Mouse (Mus musculus) hindbrain, embryonic 16.5 days (tissue): Measurements from ENCODE around the gene Mctp1. TPM values are rescaled to one million over a fixed set of nuclear protein-coding genes. Genes with fewer than 3 reads are reported as not detected.
"Not testable (repeated sequence)": the region's sequence is repeated elsewhere in the genome, so short reads cannot be mapped to it uniquely, and the experiment has no call there.

Experiments used
- ATAC-seq: fragments of 200-750 bp; cut with Nextera tagmentation; 2 replicates; pipeline ENCODE4 v1.8.0; 2017; ENCODE audit warnings: moderate TSS enrichment, moderate library complexity
- H3K27ac ChIP-seq: fragments of 300-500 bp; sonication (generic); 2 replicates; pipeline ENCODE4 v1.5.1; 2014; ENCODE audit warnings: low read depth, mild to moderate bottlenecking, control low read depth, low read length, moderate library complexity
- H3K27me3 ChIP-seq: fragments of 300-500 bp; sonication (generic); replicated peaks from 2 replicates; pipeline ENCODE4 v1.6.1; 2014; ENCODE audit warnings: low read length; ENCODE audit not compliant: control insufficient read depth, insufficient read depth
- H3K36me3 ChIP-seq: fragments of 300-500 bp; sonication (generic); 2 replicates; pipeline ENCODE4 v1.6.1; 2014; ENCODE audit warnings: mild to moderate bottlenecking, low read length, moderate library complexity, mixed read lengths; ENCODE audit not compliant: control insufficient read depth, insufficient read depth
- H3K4me1 ChIP-seq: fragments of 300-500 bp; sonication (generic); 2 replicates; pipeline ENCODE4 v1.6.1; 2014; ENCODE audit warnings: low read depth, low read length; ENCODE audit not compliant: control insufficient read depth, insufficient read depth
- H3K4me2 ChIP-seq: fragments of 300-500 bp; sonication (generic); 2 replicates; pipeline ENCODE4 v1.6.1; 2014; ENCODE audit warnings: mild to moderate bottlenecking, low read length, control low read depth, moderate library complexity
- H3K4me3 ChIP-seq: fragments of 300-500 bp; sonication (generic); 2 replicates; pipeline ENCODE4 v1.5.1; 2014; ENCODE audit warnings: mild to moderate bottlenecking, low read length, control low read depth, moderate library complexity
- H3K9ac ChIP-seq: fragments of 300-500 bp; sonication (generic); 2 replicates; pipeline ENCODE4 v1.6.1; 2014; ENCODE audit warnings: low read depth, mild to moderate bottlenecking, control low read depth, low read length, moderate library complexity
- H3K9me3 ChIP-seq: fragments of 300-500 bp; sonication (generic); 2 replicates; pipeline ENCODE4 v1.6.1; 2014; ENCODE audit warnings: mild to moderate bottlenecking, low read length, moderate library complexity; ENCODE audit not compliant: control insufficient read depth
- WGBS: fragments of 180-500 bp; shearing (Covaris S2); extraction: QIAGEN DNeasy Blood & Tissue Kit; methylation state at CpG from one replicate; pipeline ENCODE4 v1.1.7; 2014; 5-methylcytosine and 5-hydroxymethylcytosine counted together
- polyA plus RNA-seq: library from polyadenylated mRNA; unstranded; fragments of >200 nt; fragmentation: Nextera tagmentation; extraction: Ambion mirVana; gene quantifications from 2 replicates; pipeline ENCODE4 v1.2.1, GENCODE M21; 2015

The Mctp1 gene
- polyA plus RNA-seq, 1 experiment from 2014 or later = 4.1 TPM

GRCm38 (mm10) chr13:76896457-76896790 is 512.1 kb downstream of the Mctp1 start:
- no peaks in the 10 kb centered on the region for H3K4me1 ChIP-seq
- no peak overlapping the region for H3K4me3 ChIP-seq
- no peaks in the 10 kb centered on the region for H3K9me3 ChIP-seq
- no peak for ATAC-seq
- no peaks in the 10 kb centered on the region for H3K27me3 ChIP-seq
- no peak overlapping the region for H3K4me2 ChIP-seq
- WGBS = 85% methylated on average over 1 of the region's 1 CpGs
- no peak overlapping the region for H3K27ac ChIP-seq
- H3K9ac ChIP-seq = no peak overlapping the region
- no peaks in the 10 kb centered on the region for H3K36me3 ChIP-seq

DNA sequence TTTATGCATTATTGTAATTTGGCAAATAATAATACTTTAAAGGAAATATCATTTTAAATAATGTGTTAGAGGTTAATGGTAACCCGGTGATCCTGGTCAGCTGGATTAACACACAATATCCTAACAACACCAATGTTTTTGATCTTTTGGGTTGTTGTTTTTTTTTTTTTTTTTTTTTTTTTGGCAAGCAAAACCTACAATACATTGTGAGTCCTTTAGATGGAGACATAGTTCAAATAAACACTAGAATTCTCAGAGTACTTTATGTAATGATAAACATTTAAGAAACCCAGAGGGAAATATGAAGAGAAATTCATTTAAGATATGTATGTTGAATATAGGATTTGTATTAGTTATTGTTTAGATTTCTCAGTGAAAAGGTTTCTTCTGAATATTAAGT is 534.0 kb downstream of the Mctp1 start:
- H3K36me3 ChIP-seq = no peaks in the 10 kb centered on the region
- 86% methylated on average over 1 of the region's 1 CpGs for WGBS
- no peak overlapping the region for H3K27ac ChIP-seq
- ATAC-seq = no peak
- H3K27me3 ChIP-seq = no peaks in the 10 kb centered on the region
- H3K9ac ChIP-seq = no peak overlapping the region
- H3K4me1 ChIP-seq = no peaks in the 10 kb centered on the region
- H3K4me3 ChIP-seq = no peak overlapping the region
- H3K9me3 ChIP-seq = no peaks in the 10 kb centered on the region
- no peak overlapping the region for H3K4me2 ChIP-seq

DNA sequence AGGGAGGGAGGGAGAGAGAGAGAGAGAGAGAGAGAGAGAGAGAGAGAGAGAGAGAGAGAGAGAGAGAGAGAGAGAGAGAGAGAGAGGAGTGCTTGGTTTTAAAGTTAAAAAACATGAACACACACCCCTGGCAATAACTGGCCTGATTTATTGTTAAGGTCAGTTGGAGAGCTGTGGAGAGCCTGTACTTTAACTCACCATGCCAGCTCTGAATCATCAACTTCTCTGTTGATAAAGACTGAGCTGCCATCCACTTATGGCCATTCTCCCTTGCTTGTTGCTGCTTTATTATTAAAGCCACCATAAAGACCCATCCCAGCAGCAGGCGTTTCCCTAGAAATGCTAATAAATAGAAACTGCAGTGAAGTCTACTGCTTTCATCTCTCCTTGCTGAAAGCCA is 542.5 kb downstream of the Mctp1 start:
- 68% methylated on average over 1 of the region's 1 CpGs for WGBS
- no peak overlapping the region for H3K27ac ChIP-seq

GRCm38 (mm10) chr13:76927875-76928440 is 543.6 kb downstream of the Mctp1 start:
- Histone ChIP-seq H3K9ac (no peak overlapping the region), H3K4me3 (no peak overlapping the region), H3K9me3 (no peaks in the 10 kb centered on the region), H3K36me3 (no peaks in the 10 kb centered on the region), H3K4me1 (no peaks in the 10 kb centered on the region), H3K27ac (no peak overlapping the region), H3K27me3 (no peaks in the 10 kb centered on the region), H3K4me2 (no peak overlapping the region)
- 55% methylated on average over 5 of the region's 5 CpGs for WGBS
- ATAC-seq = no peak

More for the DNA sequence above, 542.5 kb downstream of the Mctp1 start:
- H3K27me3 ChIP-seq = no peaks in the 10 kb centered on the region
- no peak overlapping the region for H3K4me2 ChIP-seq
- H3K4me3 ChIP-seq = no peak overlapping the region
- no peaks in the 10 kb centered on the region for H3K36me3 ChIP-seq
- no peak overlapping the region for H3K9ac ChIP-seq
- no peaks in the 10 kb centered on the region for H3K4me1 ChIP-seq
- ATAC-seq = no peak
- no peaks in the 10 kb centered on the region for H3K9me3 ChIP-seq

DNA sequence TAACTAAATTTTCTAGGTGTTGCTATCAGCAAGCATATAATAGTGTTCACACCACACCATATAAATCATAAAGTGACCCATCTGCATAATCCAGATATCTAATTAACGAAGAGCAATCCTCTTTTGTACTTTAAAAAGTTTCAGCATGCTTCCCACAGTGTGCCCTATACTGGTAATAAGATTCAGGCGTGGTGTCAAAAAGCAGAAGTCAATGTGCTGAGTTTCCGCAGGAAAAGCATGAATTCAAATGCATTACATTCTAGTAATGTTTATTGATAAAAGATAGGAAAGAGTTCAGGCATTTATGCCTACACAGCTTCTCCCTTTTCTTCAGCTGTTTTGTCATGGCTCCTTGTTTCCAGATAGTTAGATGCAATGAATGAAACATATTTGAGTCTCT is 544.8 kb downstream of the Mctp1 start:
- H3K9ac ChIP-seq = no peak overlapping the region
- H3K36me3 ChIP-seq = no peaks in the 10 kb centered on the region
- 89% methylated on average over 3 of the region's 3 CpGs for WGBS
- H3K4me2 ChIP-seq = no peak overlapping the region
- ATAC-seq = no peak
- H3K9me3 ChIP-seq = no peaks in the 10 kb centered on the region
- H3K27me3 ChIP-seq = no peaks in the 10 kb centered on the region
- no peak overlapping the region for H3K4me3 ChIP-seq
- H3K27ac ChIP-seq = no peak overlapping the region
- H3K4me1 ChIP-seq = no peaks in the 10 kb centered on the region

GRCm38 (mm10) chr13:76932933-76933332 is 548.6 kb downstream of the Mctp1 start:
- Histone ChIP-seq H3K4me1 (no peaks in the 10 kb centered on the region), H3K9ac (no peak overlapping the region), H3K9me3 (no peaks in the 10 kb centered on the region), H3K36me3 (no peaks in the 10 kb centered on the region), H3K4me3 (no peak overlapping the region), H3K27ac (no peak overlapping the region), H3K4me2 (no peak overlapping the region), H3K27me3 (no peaks in the 10 kb centered on the region)
- ATAC-seq = no peak
- WGBS = 68% methylated on average over 5 of the region's 5 CpGs

DNA sequence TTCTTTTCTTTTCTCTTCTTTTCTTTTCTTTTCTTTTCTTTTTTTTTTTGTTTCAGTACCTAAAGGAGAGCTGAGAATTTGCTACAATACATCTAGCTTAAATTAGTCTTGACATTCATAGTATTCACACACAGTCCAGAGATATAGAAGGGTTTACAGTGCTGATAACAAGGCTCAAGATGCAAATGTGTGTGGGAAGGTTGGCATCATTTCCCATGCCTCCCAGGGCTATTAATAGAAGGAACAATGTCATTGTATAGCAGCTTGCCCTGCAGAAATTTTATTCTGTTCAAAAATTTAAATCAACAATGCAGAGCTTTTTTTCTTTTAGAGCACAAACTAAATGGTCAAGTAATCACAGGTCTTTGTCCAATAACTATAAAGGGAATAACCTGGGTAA is 564.9 kb downstream of the Mctp1 start:
- no peaks in the 10 kb centered on the region for H3K27me3 ChIP-seq
- no peak overlapping the region for H3K27ac ChIP-seq
- H3K4me2 ChIP-seq = no peak overlapping the region
- no peaks in the 10 kb centered on the region for H3K9me3 ChIP-seq
- no peaks in the 10 kb centered on the region for H3K4me1 ChIP-seq
- ATAC-seq = no peak
- H3K4me3 ChIP-seq = no peak overlapping the region
- H3K36me3 ChIP-seq = no peaks in the 10 kb centered on the region
- no peak overlapping the region for H3K9ac ChIP-seq

DNA sequence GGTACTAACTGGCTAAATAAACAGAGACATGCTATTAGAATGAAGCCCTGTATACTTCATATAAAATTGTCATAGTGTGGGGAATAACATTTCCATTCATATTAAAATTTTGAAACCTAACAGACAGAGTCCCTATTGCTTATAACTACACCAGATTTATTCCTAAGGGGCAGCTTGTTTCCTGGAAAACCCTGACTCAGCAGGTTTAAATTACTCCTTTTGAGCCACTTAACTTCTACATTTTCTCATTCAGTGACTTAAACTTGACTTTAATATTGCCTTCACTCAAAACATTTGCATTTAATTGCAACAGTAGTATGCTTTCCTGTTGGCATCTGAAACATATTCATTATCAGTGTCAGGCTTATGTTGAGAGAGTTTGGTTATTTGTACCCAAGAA is 583.3 kb downstream of the Mctp1 start:
- no peaks in the 10 kb centered on the region for H3K27me3 ChIP-seq
- no peaks in the 10 kb centered on the region for H3K4me1 ChIP-seq
- H3K27ac ChIP-seq = no peak overlapping the region
- no peak for ATAC-seq
- H3K36me3 ChIP-seq = no peaks in the 10 kb centered on the region
- H3K9ac ChIP-seq = no peak overlapping the region
- no peaks in the 10 kb centered on the region for H3K9me3 ChIP-seq
- no peak overlapping the region for H3K4me2 ChIP-seq
- H3K4me3 ChIP-seq = no peak overlapping the region

DNA sequence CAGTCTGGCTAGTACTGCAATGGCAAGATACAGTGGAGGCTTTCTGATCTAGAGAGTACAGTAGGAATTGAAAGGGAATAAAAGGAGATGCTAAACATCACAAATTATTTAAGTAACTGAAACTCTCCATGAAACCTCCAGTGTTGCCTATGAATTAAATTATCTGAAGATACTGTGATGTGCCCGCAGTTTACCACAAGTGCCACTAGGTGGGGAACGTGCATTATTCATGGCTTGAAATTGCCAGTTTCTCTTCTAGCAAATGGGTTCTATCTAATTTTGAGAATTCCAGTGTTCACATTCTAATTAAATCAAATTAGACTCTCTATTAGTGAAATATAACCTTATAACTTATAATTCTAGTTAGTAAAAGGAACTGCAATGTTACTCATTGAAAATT is 585.1 kb downstream of the Mctp1 start:
- no peak overlapping the region for H3K9ac ChIP-seq
- ATAC-seq = peak; percentile 69; the same call in 1 of the 2 replicates
- no peak overlapping the region for H3K4me2 ChIP-seq
- no peaks in the 10 kb centered on the region for H3K4me1 ChIP-seq
- H3K27ac ChIP-seq = no peak overlapping the region
- no peak overlapping the region for H3K4me3 ChIP-seq
- no peaks in the 10 kb centered on the region for H3K9me3 ChIP-seq
- 3% methylated on average over 2 of the region's 2 CpGs for WGBS
- no peaks in the 10 kb centered on the region for H3K36me3 ChIP-seq
- H3K27me3 ChIP-seq = no peaks in the 10 kb centered on the region

GRCm38 (mm10) chr13:76971046-76971445 is 586.7 kb downstream of the Mctp1 start:
- not testable (repeated sequence) for H3K4me3 ChIP-seq, H3K9me3 ChIP-seq, ATAC-seq, H3K4me1 ChIP-seq, H3K4me2 ChIP-seq, H3K27ac ChIP-seq, H3K36me3 ChIP-seq, H3K27me3 ChIP-seq, H3K9ac ChIP-seq
- 97% methylated on average over 3 of the region's 3 CpGs for WGBS
